Mouse (Mus musculus) T-helper 2 cell (primary cell): ENCODE measurements around the gene Adora2b.
"Not testable (repeated sequence)": the region's sequence is repeated elsewhere in the genome, so short reads cannot be mapped to it uniquely, and the experiment has no call there.

Experiments
- in situ Hi-C: fragments of 300-600 bp; cut with MboI, MseI; formaldehyde crosslinking; loops from one replicate; pipeline ENCODE4 v1.15.1; 2025; ENCODE audit warnings: high pct_unique_total_duplicates

Adora2b gene

DNA sequence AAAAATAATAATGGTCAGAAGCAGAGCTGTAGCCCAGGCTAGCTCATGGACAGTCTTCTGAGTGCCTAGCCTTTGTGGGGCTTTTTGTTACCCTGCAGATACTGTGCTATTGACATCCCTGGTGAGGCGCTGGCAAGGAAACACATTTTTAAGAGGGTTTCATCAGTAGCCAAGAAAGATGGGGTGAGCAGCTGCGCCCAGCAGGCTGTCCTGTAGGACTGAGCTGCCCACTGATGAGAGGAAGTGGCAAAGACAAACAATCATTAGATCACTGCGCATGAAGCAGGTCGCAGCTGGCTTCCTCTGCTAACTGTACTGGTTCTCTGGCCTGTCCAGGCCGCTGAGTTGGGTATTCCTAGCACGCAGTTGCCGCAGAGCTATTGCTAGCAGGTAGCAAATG is 14.8 kb downstream of the Adora2b start:
- in situ Hi-C loops, result no loop called here

DNA sequence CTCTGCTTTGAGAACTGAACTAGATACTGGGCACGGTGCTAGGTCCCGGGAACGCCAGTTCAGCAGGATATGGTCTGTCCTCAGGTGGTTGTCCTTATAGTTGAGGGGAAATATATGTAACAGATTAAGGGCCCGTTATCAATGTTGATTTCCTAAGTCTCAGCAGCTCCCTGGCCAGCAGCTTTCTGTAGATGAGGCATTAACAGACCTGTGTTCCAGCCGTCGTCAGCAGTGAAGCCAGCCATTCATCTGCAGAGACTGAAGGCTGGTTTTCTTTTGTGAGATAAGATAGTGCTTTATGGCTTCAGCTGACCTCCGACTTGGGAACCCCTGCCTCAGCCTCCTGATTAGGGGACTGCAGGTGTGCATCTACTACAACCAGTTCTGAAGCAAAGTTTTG is 15.2 kb downstream of the Adora2b start:
- in situ Hi-C loops, result no loop called here

DNA sequence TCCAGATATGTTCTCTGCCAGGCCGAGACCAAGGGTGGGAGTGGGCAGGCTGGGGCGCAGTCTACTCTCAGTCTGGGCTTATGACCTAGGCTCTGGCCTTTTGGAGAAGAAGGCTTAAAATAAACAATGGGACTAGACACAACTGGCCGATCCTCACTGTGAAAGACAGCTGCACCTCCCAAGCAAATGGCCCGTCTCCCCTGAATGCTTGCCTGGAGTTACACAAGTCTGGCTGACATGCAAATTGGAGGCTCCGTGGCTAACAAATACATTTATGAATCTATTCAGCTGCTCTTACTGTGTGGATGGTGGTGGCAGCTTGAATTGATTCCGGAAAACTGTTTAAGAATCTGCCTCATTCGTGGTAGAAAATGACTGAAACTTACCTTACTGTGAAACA is 16.9 kb downstream of the Adora2b start:
- in situ Hi-C loops, result no loop called here

DNA sequence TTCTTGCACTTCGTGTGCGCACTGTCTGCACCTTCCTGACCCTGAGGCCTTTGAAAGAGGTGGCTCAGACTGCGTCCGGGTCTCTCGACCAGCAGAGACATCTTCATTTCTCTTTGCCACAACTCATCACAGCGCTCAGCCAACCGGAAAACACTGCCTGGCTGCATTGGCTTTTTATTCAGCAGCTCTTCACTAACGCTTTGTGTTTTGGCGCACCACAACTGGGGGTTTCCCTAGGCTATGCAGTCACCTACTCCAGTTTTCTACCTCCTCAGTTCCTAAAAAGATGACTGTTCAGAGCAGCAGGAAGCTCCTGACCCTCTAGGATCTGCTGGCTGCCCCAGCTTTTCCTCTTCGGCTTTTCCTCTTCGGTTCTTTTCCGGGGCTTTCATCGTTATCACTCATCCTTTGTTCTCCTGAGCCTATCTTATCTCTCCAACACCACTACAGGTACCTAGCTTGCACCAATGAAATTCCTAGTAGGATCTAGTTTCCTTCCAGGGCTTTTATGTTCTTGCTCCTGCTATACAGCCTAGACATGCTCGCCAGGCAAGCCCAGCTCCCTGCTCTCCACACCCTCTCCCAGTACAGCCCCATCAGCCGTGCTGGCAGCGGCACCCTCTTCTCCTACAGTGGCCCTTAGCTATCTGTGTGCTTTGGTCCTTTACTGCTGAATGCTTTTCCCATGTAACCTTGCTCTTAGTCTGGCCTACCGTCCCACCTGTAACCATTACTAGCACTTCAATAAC is 17.9 kb downstream of the Adora2b start:
- in situ Hi-C loops, result no loop called here

DNA sequence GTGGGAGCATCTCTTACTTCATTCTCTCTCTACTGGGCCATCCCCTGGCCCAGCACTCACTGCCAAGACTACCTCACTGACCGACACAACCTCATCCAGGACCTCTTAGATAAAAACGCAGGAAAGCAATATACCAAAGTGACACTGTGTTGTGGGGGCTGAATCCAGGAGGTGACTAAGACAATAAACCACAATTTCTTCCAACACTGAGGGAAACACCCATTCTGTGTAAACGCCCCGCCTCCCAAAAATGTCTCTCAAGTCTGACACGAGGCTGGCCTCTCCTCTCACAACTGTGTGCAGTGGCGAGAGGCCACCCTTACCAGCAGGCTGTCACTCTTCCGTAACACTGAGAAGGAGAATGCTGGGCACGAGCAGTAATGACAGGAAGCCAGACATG is 19.6 kb downstream of the Adora2b start:
- in situ Hi-C loops, result no loop called here

DNA sequence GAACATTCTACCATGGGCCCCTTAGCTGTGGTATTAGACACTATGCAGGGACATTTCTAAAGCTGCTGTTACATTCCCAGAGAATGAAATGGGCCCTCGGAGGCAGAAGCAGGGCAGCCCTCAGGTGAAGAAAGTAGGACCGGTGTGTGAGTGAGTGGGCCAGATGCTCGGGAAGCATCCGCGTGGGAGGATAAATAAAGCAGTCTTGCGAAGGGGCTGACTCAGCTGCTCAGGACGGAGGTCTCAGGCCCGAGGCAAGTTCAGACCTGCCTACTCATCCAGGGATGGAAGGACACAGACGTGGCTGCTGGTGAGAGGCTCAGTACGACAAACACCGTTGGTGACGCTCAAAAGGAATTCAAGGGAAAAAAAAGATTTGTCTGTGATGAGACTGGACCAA is 20.3 kb downstream of the Adora2b start:
- in situ Hi-C loops, result no loop called here

DNA sequence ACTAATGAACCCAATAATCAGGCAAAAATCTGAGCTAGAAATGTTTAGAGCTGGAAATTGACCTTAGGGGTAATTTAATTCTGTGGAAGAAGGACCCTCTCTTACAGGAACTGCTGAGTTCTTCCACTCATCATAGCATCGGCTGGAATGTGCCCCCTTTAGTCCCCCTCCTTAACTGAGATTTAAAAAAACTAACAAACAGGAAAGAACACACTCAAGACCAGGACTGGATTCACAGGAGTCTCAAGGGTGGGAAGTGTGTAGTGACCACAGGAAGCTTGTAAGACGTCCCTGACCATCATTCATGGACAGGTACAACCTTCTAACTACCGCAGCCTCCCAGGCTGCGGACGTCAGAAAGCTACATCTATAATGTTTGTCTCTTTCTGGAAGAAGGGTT is 22.1 kb downstream of the Adora2b start:
- in situ Hi-C loops, result no loop called here

DNA sequence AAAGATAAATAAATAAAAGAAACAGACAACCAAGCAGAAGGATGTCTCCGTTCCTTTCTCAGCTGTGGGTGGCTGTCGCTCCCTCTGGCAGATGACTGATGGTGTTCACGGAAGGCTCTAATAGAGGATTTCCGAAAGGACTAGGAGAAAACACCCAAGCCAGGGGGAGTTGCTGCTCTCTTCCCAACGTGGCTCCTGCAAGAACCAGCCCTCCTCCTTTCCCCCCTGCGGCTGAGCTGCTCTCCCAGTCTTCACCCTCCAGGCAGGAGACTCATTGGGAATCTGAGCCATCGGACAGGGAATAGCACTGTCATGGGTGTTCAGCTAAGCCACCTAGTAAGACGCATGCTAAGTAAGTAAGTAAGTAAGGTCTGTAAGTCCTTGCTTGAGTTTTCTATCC is 28.3 kb downstream of the Adora2b start:
- in situ Hi-C loops, result loop anchor here (5.0 kb wide), 3 partner anchors 150 to 320 kb away; partner anchors contain the start of gene Specc1

DNA sequence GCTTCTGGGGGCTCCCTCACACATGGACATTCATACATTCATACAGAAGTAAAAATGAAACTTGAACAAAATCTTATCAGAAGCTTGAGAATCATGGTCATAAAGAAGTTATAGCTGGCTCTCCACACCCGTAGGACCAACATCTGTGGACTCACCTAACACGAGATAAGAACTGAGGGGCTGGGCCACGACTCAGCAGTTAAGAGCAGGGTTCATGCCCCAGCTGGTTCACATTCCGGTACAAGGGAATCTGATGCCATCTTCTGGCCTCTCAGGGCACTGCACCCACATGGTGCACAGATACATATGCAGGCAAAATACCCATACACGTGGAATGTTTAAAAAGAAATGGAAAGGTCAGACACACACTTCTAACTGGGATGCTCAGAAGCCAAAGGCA is 29.2 kb downstream of the Adora2b start:
- in situ Hi-C loops, result loop anchor here (5.0 kb wide), 3 partner anchors 151 to 321 kb away; partner anchors contain the start of gene Specc1

DNA sequence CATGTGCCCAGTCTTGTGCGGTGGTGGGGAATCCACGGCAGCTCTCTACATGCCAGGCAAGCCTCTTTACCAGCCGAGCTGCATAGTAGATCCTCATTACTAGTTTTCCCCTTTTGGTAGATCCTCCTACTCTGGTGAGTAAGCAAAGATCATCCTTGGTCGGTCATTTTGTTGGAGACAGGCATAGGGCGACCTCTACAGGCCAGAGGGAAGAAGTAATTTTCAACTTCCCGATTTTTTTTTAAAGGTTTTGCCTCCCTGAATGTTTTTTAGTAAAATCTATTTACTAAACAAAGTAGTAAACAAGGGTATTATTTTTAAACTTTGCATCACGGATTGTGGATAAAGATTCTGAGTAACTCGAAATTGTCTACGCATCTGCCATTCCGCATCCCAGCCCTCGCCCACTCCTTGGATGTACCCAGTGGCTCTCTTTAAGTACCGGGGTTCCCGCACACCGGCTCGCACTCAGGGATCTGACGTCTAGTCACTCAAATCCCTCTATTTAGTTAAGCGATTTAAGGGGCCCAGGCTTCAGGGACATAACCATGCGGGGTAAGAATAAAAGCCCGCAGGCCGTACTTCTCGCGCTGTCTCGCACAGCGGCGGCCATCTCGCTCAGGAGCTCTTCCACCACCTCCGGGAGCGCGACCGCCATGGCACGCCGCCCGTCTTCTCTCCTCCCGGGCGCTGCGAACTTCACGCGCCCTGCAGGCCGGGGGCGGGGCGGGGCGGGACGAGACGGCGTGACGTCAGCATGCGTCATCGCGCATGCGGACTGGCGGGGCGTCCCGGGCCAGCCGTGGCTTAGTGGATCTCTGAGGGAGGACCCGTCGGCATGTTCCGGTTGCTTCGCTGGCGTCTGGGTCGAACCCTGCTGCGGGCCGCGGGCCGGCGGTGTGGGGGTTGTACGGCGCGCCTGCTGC is 32.2 kb downstream of the Adora2b start, which contains the start of the genes Zswim7 and Ttc19:
Gene Zswim7, minus strand, starts transcription at position 701 of the 926 bp plus-strand sequence.
Gene Ttc19, plus strand, starts transcription at position 799 of the 926 bp plus-strand sequence.
- in situ Hi-C loops, result no loop called here

DNA sequence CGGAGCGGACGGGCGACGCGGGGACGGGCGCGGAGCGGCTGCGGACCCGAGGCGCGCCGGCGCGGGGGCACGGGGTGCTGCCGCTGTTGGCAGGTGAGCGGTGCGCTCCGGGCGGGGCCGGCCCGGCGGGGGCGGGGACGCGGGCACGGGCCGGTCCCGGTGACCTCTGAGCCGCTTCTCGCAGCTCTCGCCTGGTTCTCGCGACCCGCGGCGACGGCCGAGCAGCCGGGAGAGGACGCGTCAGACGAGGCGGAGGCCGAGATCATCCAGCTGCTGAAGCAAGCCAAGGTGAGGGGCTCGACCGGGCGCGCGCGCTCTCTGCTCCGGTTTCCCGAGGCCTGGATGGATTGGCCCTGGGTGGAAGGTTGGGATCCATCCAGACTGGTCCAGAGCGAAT is 32.8 kb downstream of the Adora2b start:
- in situ Hi-C loops, result no loop called here

DNA sequence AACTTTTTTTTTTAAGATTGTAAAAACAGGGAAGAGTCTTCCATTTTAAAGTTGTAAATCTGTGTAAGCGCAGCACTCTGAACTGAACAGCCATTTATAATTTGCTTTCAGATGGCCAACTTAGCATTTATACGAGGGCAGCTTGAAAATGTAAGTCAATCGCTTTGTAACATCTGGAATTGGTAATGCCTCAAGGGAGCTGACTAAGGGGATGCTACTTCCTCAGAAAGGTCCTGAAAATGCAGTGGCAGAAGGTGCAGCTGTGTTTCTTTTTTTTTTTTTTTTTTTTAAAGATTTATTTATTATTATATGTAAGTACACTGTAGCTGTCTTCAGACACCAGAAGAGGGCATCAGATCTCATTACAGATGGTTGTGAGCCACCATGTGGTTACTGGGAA is 35.2 kb downstream of the Adora2b start:
- in situ Hi-C loops, result not testable (repeated sequence)

DNA sequence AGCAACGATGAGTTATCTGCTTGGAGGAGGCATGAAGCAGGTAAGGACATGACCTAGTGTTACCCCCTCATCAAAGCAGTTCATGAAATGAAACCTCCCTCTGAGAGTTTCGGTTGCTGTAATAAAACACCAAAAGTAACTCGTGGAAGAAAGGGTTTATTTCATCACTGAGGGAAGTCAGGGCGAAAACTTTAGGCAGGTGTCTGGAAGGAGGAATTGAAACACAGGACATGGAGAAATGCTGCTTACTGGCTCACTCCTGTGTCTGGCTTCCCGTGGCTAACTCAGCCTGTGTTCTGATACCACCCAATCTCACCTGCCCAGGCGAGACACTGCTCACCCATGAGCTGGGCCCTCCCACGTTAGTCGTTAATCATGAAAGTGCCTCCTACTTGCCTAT is 36.2 kb downstream of the Adora2b start:
- in situ Hi-C loops, result no loop called here

DNA sequence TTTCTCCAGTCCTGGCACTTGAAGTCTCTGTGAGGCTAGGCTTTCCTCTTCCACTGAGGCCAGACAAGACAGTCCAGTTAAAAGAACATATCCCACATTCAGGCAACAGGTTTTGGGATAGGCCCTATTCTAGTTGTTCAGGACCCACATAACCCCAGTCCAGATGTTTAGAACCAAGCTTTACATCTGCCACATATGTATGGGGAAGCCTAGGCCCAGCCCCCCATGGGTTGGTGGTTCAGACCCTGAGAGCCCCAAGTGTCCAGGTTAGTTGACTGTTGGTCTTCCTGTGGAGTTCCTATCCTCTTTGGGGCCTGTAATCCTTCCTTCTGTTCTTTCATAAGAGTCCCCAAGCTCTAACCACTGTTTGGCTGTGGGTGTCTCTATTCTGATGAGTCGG is 38.9 kb downstream of the Adora2b start:
- in situ Hi-C loops, result no loop called here

DNA sequence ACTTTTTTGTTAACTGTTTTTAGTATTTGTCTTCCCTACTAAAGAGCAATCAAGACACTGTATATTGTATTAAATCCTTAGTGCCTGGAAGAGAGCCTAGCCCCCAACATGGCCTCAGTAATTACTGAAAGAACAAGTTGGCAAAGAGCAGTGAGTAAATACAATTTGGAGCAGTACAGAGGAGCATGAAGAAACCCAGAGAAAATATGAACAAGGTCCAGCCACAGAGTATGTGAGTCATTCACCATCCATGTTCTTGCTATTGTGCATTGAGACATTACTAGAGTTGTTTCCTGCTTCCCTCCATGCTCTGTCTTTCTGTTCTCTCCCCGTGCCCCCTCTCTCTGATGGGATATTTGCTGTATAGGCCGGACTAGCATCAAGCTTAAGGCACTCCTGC is 45.3 kb downstream of the Adora2b start:
- in situ Hi-C loops, result no loop called here

DNA sequence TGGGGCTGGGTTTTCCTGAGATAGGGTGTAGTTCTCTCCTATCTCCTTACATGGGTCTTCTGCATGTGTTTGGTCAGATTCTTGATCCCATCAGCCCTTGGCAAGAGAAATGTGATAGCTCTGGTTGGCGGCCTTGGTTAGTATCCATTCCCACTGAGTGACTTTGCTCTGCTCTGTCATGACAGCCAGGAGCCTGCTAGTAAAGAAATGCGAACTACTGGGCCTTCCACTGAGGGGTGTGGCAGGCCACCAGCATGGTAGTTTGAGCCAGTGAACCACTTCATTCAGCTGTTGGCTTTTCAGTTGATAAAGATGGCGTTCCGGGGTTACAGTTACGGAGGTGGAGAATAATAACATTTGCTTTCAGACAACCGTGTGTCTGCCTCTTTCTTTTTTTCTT is 50.1 kb downstream of the Adora2b start:
- in situ Hi-C loops, result no loop called here

DNA sequence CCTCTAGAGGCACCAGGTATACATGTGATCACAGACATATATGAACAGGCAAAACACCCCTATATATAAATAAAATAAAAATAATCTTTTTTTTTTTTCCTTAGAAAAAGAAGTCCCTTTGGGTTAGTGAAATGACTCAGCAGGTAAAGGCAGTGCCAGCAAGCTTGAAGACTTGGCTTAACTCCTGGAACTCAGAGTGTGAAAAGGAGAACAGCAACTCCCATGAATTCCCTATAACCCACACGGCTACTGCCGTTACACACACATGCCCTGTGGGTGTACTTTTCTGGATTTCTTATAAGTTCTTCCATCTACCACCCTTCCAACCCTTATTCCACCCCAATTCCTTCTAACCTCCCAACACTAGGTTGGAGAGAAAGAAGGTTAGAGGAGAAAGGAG is 57.1 kb downstream of the Adora2b start:
- in situ Hi-C loops, result loop anchor here (10.0 kb wide), 1 partner anchor 511 kb away; no protein-coding TSS in a partner anchor

DNA sequence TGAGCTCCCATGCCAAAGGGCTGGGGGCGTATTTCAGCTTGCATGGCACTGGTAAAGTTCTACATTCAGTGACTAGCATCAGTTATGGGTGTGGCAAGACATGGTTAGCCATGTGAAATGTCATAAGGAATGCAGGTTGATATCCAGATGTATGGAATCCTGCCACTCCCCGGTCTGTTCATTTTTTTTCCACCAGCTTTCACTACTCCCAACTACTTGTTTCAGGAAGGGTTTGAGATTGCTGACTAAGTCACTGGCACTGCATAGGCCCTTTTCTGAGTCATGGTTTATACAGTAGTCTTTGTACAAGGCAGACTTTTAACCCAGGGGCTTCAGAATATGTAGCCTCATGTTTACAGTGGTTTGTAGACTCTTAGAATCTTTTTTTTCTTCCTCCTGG is 60.5 kb downstream of the Adora2b start:
- in situ Hi-C loops, result loop anchor here (10.0 kb wide), 1 partner anchor 514 kb away; no protein-coding TSS in a partner anchor

DNA sequence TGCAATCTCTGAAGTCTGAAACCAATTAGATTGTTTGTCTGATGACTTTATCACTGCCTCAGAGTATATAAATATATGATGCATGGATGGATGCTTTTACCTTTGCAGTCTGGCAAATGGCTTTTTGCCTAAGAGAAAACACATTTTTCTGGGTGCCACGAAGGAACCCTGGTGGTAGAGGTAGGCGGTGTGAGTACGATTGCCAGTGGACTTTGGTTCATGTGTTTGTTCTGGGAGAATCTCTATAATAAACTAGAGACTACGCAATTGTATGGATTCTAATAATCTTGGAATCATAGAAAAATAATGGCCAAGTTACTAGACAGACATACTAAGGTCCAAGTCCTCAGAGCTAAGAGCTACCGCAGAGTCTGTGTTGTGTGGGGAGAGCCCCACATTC is 66.2 kb downstream of the Adora2b start:
- in situ Hi-C loops, result no loop called here
